Mouse (Mus musculus) forebrain, embryonic 11.5 days (tissue): ENCODE measurements around the gene Ablim1. TPM values are rescaled to one million over a fixed set of nuclear protein-coding genes. Genes with fewer than 3 reads are reported as not detected.
A peak's percentile ranks its signal among the peaks of the same experiment; 100 is the strongest.

Experiments used
- ATAC-seq: fragments of 200-750 bp; cut with Nextera tagmentation; replicated peaks from 2 replicates; pipeline ENCODE4 v1.8.0; 2017; ENCODE audit warnings: moderate TSS enrichment; ENCODE audit not compliant: low FRiP score
- DNase-seq: peaks from one replicate; pipeline ENCODE4 v3.0.0-alpha.2; 2017; ENCODE audit warnings: low spot score
- H3K27ac ChIP-seq: fragments of 300-500 bp; sonication (generic); 2 replicates; pipeline ENCODE4 v1.5.1; 2014; ENCODE audit warnings: low read depth, low read length
- H3K27me3 ChIP-seq: fragments of 300-500 bp; sonication (generic); 2 replicates; pipeline ENCODE4 v1.6.1; 2014; ENCODE audit warnings: mild to moderate bottlenecking, low read length, mixed read lengths; ENCODE audit not compliant: control insufficient read depth, insufficient read depth
- H3K36me3 ChIP-seq: fragments of 300-500 bp; sonication (generic); 2 replicates; pipeline ENCODE4 v1.6.1; 2014; ENCODE audit warnings: mild to moderate bottlenecking, low read length, moderate library complexity, mixed read lengths; ENCODE audit not compliant: control insufficient read depth, insufficient read depth
- H3K4me1 ChIP-seq: fragments of 300-500 bp; sonication (generic); replicated peaks from 2 replicates; pipeline ENCODE4 v1.6.1; 2014; ENCODE audit warnings: low read length, mixed read lengths; ENCODE audit not compliant: control insufficient read depth, insufficient read depth
- H3K4me2 ChIP-seq: fragments of 300-500 bp; sonication (generic); 2 replicates; pipeline ENCODE4 v1.6.1; 2014; ENCODE audit warnings: low read depth, mild to moderate bottlenecking, low read length, moderate library complexity, mixed read lengths; ENCODE audit not compliant: severe bottlenecking
- H3K4me3 ChIP-seq: fragments of 300-500 bp; sonication (generic); 2 replicates; pipeline ENCODE4 v1.5.1; 2014; ENCODE audit warnings: low read depth, low read length
- H3K9ac ChIP-seq: fragments of 300-500 bp; sonication (generic); 2 replicates; pipeline ENCODE4 v1.6.1; 2014; ENCODE audit warnings: low read length
- H3K9me3 ChIP-seq: fragments of 300-500 bp; sonication (generic); 2 replicates; pipeline ENCODE4 v1.6.1; 2016; ENCODE audit warnings: low read length, mixed read lengths; ENCODE audit not compliant: control insufficient read depth
- WGBS: fragments of 180-500 bp; shearing (Covaris S2); extraction: QIAGEN DNeasy Blood & Tissue Kit; methylation state at CpG from one replicate; pipeline ENCODE4 v1.1.7; 2014; 5-methylcytosine and 5-hydroxymethylcytosine counted together
- polyA plus RNA-seq: library from polyadenylated mRNA; unstranded; fragments of >200 nt; fragmentation: Nextera tagmentation; extraction: Ambion mirVana; gene quantifications from 2 replicates; pipeline ENCODE4 v1.2.1, GENCODE M21; 2014

Ablim1 gene
- polyA plus RNA-seq, 1 experiment from 2014 or later, result 17.0 TPM

DNA sequence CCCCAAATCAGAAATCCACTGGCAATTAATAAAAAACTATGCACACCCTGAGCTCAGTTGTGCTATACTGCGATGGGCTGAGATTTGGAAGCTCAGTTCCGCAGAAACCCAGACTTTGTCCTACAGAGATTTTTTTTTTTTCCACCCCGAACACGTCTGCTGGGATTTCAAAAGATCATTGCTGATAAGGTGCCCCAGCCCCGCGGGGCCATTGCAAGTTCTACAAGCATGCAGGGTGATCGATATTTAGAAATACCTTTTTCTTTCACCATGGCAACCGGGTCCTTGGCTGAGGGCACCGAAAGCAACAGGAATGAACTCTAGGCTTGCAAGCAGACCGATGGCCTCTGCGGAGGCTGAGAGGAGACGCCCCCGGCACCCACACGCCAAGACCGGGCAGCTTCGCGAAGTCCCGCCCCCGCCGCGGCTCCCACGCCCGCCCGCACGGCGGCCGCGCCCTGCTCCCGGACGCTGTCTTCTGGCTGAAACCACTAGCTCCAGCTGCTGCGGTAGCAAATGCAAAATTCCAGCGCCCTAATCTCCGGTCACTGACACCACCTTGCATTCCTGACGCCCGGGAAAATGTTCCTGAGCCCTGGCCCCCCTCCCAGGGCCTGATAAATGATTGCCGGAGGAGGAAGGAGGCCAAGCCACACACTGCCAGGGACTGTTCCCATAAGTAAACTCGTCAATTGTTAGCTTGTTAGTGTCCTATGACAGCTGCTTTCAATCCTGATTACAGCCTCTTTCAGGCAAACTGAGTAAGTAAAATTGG lies 117.5 kb downstream of the Ablim1 start:
- Histone ChIP-seq H3K4me2 (peak overlapping the region; percentile 91), H3K36me3 (no peaks in the 10 kb centered on the region), H3K27me3 (peaks cover 9% of the 10 kb centered on the region; the same call in 1 of the 2 replicates), H3K27ac (no peak overlapping the region), H3K9ac (peak overlapping the region; percentile 40; the same call in 1 of the 2 replicates), H3K4me1 (peaks cover 12% of the 10 kb centered on the region; the same call in 1 of the 2 replicates), H3K9me3 (no peaks in the 10 kb centered on the region), H3K4me3 (peak overlapping the region; percentile 36)
- 3% methylated on average over 37 of the region's 37 CpGs for WGBS
- ATAC-seq (no peak), DNase-seq (peak; percentile 69)

DNA sequence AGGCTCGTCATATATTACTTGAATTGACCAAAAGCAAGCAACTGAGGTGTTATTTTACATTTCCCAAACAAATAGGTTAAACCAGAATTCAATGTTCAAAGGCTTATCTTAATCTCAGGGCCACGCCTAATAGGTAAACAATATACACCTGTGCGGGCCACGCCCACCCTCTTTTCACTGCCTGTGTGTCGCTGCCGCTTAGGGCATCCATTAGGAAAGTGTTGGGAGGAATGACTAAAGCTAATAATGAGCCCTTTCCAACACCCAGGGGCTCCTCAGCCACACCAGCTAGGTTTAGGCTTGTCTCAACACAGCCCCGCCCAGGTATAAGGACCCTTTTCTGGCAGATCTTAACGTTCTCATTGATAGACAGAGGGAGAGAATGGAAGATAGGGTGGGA lies 118.1 kb downstream of the Ablim1 start:
- H3K27me3 ChIP-seq, result peaks cover 9% of the 10 kb centered on the region; the same call in 1 of the 2 replicates
- no peaks in the 10 kb centered on the region for H3K36me3 ChIP-seq
- no peak overlapping the region for H3K27ac ChIP-seq
- H3K9me3 ChIP-seq, result no peaks in the 10 kb centered on the region
- DNase-seq, result no peak
- H3K4me1 ChIP-seq, result peaks cover 12% of the 10 kb centered on the region; the same call in 1 of the 2 replicates
- H3K4me2 ChIP-seq, result peak overlapping the region; percentile 91
- no peak overlapping the region for H3K9ac ChIP-seq
- no peak for ATAC-seq
- WGBS, result 45% methylated on average over 8 of the region's 8 CpGs
- peak overlapping the region; percentile 36; the same call in 1 of the 2 replicates for H3K4me3 ChIP-seq

DNA sequence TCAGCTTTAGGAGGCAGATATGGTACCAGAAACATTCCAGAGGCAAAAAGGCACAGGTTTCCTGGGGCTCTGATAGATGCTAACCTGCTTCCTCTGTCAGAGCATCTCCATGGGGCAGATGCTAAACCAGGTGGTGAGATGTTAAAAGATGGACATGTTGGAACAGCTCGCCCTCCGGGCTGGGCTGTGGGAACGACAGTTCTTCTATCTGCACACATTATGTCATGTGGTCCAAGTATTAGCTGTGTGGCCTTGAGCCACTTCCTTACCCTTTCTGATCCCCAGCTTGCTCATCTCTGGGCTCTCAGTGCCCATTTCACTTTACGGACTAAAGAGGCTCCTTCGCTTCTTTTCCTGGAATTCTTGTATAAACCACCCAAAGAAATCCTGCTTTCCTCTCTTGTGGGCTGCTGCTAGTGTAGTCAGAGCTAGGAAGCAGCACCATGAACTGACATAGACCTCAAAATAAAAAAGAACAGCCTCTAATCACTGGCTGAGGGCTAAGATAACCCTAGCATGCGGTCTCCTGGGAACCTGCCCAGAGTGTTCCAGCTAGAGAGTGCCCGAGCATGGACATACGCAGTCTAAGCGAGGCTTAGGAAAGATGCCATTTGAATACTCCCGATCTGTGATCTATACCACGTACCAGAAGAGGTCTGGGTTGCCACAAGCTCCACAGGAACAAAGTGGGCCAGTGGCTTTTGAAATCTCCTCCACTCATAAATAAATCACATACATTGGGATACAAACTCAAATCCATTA lies 119.4 kb downstream of the Ablim1 start:
- Histone ChIP-seq H3K4me3 (no peak overlapping the region), H3K9me3 (no peaks in the 10 kb centered on the region), H3K27me3 (peaks cover 9% of the 10 kb centered on the region; the same call in 1 of the 2 replicates)

DNA sequence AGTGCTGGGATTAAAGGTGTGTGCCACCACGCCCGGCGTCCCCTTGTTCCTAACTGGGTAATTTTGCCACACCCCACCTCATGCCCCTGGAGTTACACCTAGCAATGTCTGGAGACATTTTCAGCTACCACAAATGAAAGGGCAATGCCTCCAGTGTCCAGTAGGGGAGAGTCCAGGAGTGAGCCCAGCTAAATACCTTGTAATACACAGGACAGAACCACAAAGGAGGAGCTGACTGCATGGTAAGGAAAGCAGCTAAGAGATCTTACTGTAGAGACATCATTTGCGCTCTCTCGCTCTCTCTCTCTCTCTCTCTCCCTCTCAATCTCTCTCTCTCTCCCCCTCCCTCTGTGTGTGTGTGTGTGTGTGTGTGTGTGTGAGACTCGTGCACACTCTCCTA lies 120.8 kb downstream of the Ablim1 start:
- Histone ChIP-seq H3K4me2 (no peak overlapping the region), H3K9ac (no peak overlapping the region), H3K4me1 (peaks cover 9% of the 10 kb centered on the region; the same call in 1 of the 2 replicates), H3K27me3 (peaks cover 9% of the 10 kb centered on the region; the same call in 1 of the 2 replicates), H3K9me3 (no peaks in the 10 kb centered on the region), H3K27ac (no peak overlapping the region), H3K36me3 (no peaks in the 10 kb centered on the region), H3K4me3 (no peak overlapping the region)
- ATAC-seq (no peak), DNase-seq (peak; percentile 62)
- WGBS, result 90% methylated on average over 6 of the region's 6 CpGs

More for the DNA sequence above, 119.4 kb downstream of the Ablim1 start:
- no peak overlapping the region for H3K27ac ChIP-seq
- 90% methylated on average over 11 of the region's 11 CpGs for WGBS
- no peak for ATAC-seq
- peaks cover 12% of the 10 kb centered on the region; the same call in 1 of the 2 replicates for H3K4me1 ChIP-seq
- DNase-seq, result no peak
- H3K4me2 ChIP-seq, result no peak overlapping the region
- H3K9ac ChIP-seq, result no peak overlapping the region
- H3K36me3 ChIP-seq, result no peaks in the 10 kb centered on the region

- Histone ChIP-seq H3K4me2 (no peak overlapping the region), H3K9me3 (no peaks in the 10 kb centered on the region), H3K4me1 (peaks cover 6% of the 10 kb centered on the region; the same call in 1 of the 2 replicates), H3K4me3 (no peak overlapping the region), H3K27ac (no peak overlapping the region), H3K27me3 (peaks cover 6% of the 10 kb centered on the region; the same call in 1 of the 2 replicates), H3K36me3 (no peaks in the 10 kb centered on the region), H3K9ac (no peak overlapping the region)
- 95% methylated on average over 12 of the region's 12 CpGs for WGBS
- ATAC-seq (no peak), DNase-seq (no peak)
These were observed 121.3 kb downstream of the Ablim1 start for GRCm38 (mm10) chr19:57193382-57193781.

GRCm38 (mm10) chr19:57191109-57191508 lies 123.6 kb downstream of the Ablim1 start:
- Histone ChIP-seq H3K9ac (no peak overlapping the region), H3K4me2 (no peak overlapping the region), H3K4me3 (no peak overlapping the region), H3K27me3 (peaks cover 2% of the 10 kb centered on the region; the same call in 1 of the 2 replicates), H3K27ac (no peak overlapping the region), H3K9me3 (no peaks in the 10 kb centered on the region), H3K4me1 (no peaks in the 10 kb centered on the region), H3K36me3 (no peaks in the 10 kb centered on the region)
- no peak for DNase-seq
- 86% methylated on average over 1 of the region's 1 CpGs for WGBS
- no peak for ATAC-seq

- 78% methylated on average over 5 of the region's 5 CpGs for WGBS
- Histone ChIP-seq H3K9ac (no peak overlapping the region), H3K27me3 (no peaks in the 10 kb centered on the region), H3K36me3 (no peaks in the 10 kb centered on the region), H3K9me3 (no peaks in the 10 kb centered on the region), H3K4me1 (no peaks in the 10 kb centered on the region), H3K4me3 (no peak overlapping the region), H3K27ac (no peak overlapping the region), H3K4me2 (no peak overlapping the region)
- DNase-seq, result no peak
- no peak for ATAC-seq
These were observed 125.3 kb downstream of the Ablim1 start for GRCm38 (mm10) chr19:57189427-57189826.

- H3K27ac ChIP-seq, result no peak overlapping the region
- ATAC-seq (no peak), DNase-seq (no peak)
- H3K9me3 ChIP-seq, result no peaks in the 10 kb centered on the region
- 91% methylated on average over 4 of the region's 4 CpGs for WGBS
- H3K27me3 ChIP-seq, result no peaks in the 10 kb centered on the region
- no peak overlapping the region for H3K9ac ChIP-seq
- H3K36me3 ChIP-seq, result no peaks in the 10 kb centered on the region
- no peaks in the 10 kb centered on the region for H3K4me1 ChIP-seq
- H3K4me3 ChIP-seq, result no peak overlapping the region
- H3K4me2 ChIP-seq, result no peak overlapping the region
These were observed 126.2 kb downstream of the Ablim1 start for GRCm38 (mm10) chr19:57188553-57188952.
